Comparison of ENCODE assay signal across 13 mouse cellular contexts in the genomic region with DNA sequence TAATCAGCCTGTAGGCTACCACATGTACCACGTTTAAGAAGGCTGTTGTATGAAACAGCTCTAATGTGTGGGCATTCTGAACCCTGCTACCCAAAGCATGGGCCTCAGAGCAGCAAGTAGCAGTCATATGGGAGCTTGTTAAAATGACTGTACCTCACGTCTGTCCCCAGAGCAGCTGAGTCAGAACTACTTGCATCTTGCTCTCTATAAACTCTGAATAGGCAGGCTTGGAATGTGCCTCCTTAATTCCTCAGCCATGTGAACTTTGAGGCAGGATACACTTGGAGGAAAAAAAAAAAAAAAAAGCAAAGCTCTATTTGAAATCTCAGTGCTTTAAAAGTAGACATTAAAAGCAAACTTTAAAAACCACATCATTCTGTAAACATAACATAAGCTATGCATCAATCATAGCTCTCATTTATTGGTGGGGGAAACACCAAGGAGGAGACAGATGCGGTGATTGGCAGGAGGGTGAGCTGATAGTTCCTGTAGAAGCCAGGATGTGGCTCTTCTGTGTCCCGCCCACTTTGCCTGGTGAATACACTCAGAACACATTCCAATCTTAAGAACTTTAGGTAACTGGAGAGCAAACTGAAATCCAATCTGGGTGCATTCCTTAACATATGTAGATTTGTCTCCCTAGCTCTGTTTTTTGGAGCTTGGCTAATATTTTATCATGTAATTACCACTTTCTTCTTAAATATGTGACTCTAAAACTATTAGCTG.
DNase-seq lines count a peak whose midpoint lies in the region; ATAC-seq lines count a peak whose summit lies in the region.
"Had no signal": no experiment of that assay in that cellular context is flagged by ENCODE, and none has a peak within 500 bp of the region (broad histone marks: within the 10 kb centered on the region; RNA-seq: fewer than 3 reads in every experiment).

No protein-coding gene starts in this region.

- H3K4me1 ChIP-seq in kidney, embryonic 14.5 days (ENCODE audit: control insufficient read depth, insufficient read depth, low read length): peaks cover 8% of the 10 kb centered on the region; the same call in 1 of the 2 replicates
- H3K4me1 ChIP-seq in hindbrain, embryonic 12.5 days: peaks cover 5% of the 10 kb centered on the region; the same call in 1 of the 2 replicates
- H3K4me1 ChIP-seq in forebrain, embryonic 11.5 days (replicated peaks; ENCODE audit: control insufficient read depth, insufficient read depth, low read length): peaks cover 5% of the 10 kb centered on the region

- ATAC-seq in kidney, embryonic 14.5 days (ENCODE audit: low FRiP score, low TSS enrichment): peak; percentile 66
- no peak for ATAC-seq in hindbrain, embryonic 12.5 days (ENCODE audit: low FRiP score)
- no peak for ATAC-seq in forebrain, embryonic 11.5 days (replicated peaks; ENCODE audit: low FRiP score)
- ATAC-seq: CD4-positive, CD25-positive, alpha-beta regulatory T cell, adult 4 months; liver, postnatal 0 days had no signal

- DNase-seq in kidney, postnatal 14 days: no peak
- peak; percentile 13 for DNase-seq in brain, adult 2 months (ENCODE audit: low read depth, low spot score)
- DNase-seq in hindlimb bud, embryonic 11.5 days (ENCODE audit: extremely low spot score, low read depth, low spot score): peak; percentile 46
- DNase-seq in lung, postnatal 4 days: peak; percentile 10 to 35
- DNase-seq in adrenal gland, adult 2 months: no peak
- DNase-seq in forebrain, embryonic 11.5 days (ENCODE audit: low spot score): no peak
- DNase-seq: cerebellum, postnatal 10 days; gastrocnemius, postnatal 25 days; heart, postnatal 36 days; liver, postnatal 0 days had no signal

- no peaks in the 10 kb centered on the region for H3K36me3 ChIP-seq in kidney, embryonic 14.5 days (ENCODE audit: control insufficient read depth, insufficient read depth, low read length)
- no peaks in the 10 kb centered on the region for H3K36me3 ChIP-seq in hindbrain, embryonic 12.5 days
- no peaks in the 10 kb centered on the region for H3K36me3 ChIP-seq in forebrain, embryonic 11.5 days (ENCODE audit: control insufficient read depth, insufficient read depth, low read length)

- no peak overlapping the region for H3K4me3 ChIP-seq in kidney, embryonic 14.5 days (ENCODE audit: low read length)
- no peak overlapping the region for H3K4me3 ChIP-seq in hindbrain, embryonic 12.5 days
- no peak overlapping the region for H3K4me3 ChIP-seq in forebrain, embryonic 11.5 days (ENCODE audit: low read depth, low read length)

- H3K9ac ChIP-seq in kidney, embryonic 14.5 days (ENCODE audit: low read depth, low read length): no peak overlapping the region
- no peak overlapping the region for H3K9ac ChIP-seq in hindbrain, embryonic 12.5 days
- no peak overlapping the region; the same call in 1 of the 2 replicates for H3K9ac ChIP-seq in forebrain, embryonic 11.5 days (ENCODE audit: low read length)
- H3K9ac ChIP-seq: liver, postnatal 0 days had no signal

- H3K27me3 ChIP-seq in kidney, embryonic 14.5 days (ENCODE audit: control insufficient read depth, insufficient read depth, low read length): no peaks in the 10 kb centered on the region
- no peaks in the 10 kb centered on the region for H3K27me3 ChIP-seq in hindbrain, embryonic 12.5 days
- H3K27me3 ChIP-seq in forebrain, embryonic 11.5 days (ENCODE audit: control insufficient read depth, insufficient read depth, low read length): no peaks in the 10 kb centered on the region

- no peak overlapping the region for H3K27ac ChIP-seq in kidney, embryonic 14.5 days (ENCODE audit: low read depth, low read length)
- no peak overlapping the region for H3K27ac ChIP-seq in hindbrain, embryonic 12.5 days
- H3K27ac ChIP-seq in forebrain, embryonic 11.5 days (ENCODE audit: low read depth, low read length): no peak overlapping the region

- H3K4me2 ChIP-seq in kidney, embryonic 14.5 days (replicated peaks; ENCODE audit: low read depth, low read length): no peak overlapping the region
- H3K4me2 ChIP-seq in hindbrain, embryonic 12.5 days (replicated peaks): no peak overlapping the region
- no peak overlapping the region for H3K4me2 ChIP-seq in forebrain, embryonic 11.5 days (ENCODE audit: low read depth, low read length, severe bottlenecking)

- WGBS in kidney, embryonic 14.5 days: 61% methylated on average over 4 of the region's 4 CpGs
- 74% methylated on average over 4 of the region's 4 CpGs for WGBS in hindbrain, embryonic 12.5 days
- WGBS in forebrain, embryonic 11.5 days: 71% methylated on average over 4 of the region's 4 CpGs

- H3K9me3 ChIP-seq in kidney, embryonic 14.5 days (ENCODE audit: control insufficient read depth, low read length): no peaks in the 10 kb centered on the region
- no peaks in the 10 kb centered on the region; the same call in 1 of the 2 replicates for H3K9me3 ChIP-seq in hindbrain, embryonic 12.5 days (replicated peaks)
- no peaks in the 10 kb centered on the region for H3K9me3 ChIP-seq in forebrain, embryonic 11.5 days (ENCODE audit: control insufficient read depth, low read length)

Comparison
In these comparisons a context has a peak if more than half of its experiments do, and no peak if none do; other contexts are left out.
1. DNase-seq: peak in brain, adult 2 months (single experiment), hindlimb bud, embryonic 11.5 days (single experiment) and lung, postnatal 4 days (2 of 2); none in kidney, postnatal 14 days (single experiment), adrenal gland, adult 2 months (single experiment) and forebrain, embryonic 11.5 days (single experiment).